Mouse (Mus musculus) lung, postnatal 25 days (tissue): ENCODE results near the gene Psmd6.

Experiments
- DNase-seq: peaks from one replicate; pipeline ENCODE4 v3.0.0; 2022; ENCODE audit warnings: low spot score

Psmd6 gene

GRCm38 (mm10) chr14:14064486-14065141, 56.2 kb downstream of the Psmd6 start:
- peak; percentile 87 for DNase-seq

GRCm38 (mm10) chr14:14063382-14063781, 57.4 kb downstream of the Psmd6 start:
- DNase-seq = no peak

DNA sequence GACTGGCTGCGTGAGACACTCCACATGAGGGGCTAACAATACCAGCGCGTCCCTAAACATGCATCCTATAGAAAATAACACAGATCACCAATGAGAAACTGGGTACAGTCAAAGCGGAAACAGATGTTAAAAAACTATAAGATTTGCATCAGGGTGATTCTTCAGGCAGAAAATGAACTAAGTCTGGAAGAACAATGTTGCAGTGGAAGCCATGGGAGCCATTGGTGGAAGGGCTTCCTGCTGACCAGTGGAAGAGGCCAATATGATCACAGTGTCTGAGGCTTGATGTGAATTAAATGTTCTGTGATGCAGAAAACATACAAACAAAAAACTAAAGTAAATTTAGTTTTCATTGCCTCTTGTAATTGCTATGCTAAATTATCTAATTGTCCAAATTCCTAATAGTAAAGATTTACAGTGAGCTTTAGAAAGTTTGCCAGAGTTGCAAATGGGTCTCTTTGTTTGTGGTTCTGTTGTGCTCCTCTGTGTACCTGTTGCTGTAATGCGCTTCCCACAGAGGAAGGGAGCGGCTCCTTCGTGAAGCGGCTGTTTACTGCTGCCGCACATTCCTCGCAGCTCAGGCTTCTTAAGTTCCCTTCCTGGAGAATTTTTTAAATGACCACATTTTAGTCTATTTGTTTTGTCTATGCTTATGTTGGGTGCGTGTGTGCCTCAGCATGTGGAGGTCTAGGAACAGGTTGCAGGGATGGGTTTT, 58.1 kb downstream of the Psmd6 start:
- DNase-seq = no peak
